Mouse (Mus musculus): Measurements from ENCODE around the gene Mapre3. TPM values are rescaled to one million over a fixed set of nuclear protein-coding genes. Genes with fewer than 3 reads are reported as not detected.

The Mapre3 gene
- polyA plus RNA-seq, 1 experiment from 2014 or later = 116 TPM

- H3K27me3 ChIP-seq = no peaks in the 10 kb centered on the region
- WGBS = 77% methylated on average over 6 of the region's 6 CpGs
- no peak overlapping the region for H3K4me2 ChIP-seq
- ATAC-seq (ENCODE audit: low read depth) = no peak
- peaks cover 11% of the 10 kb centered on the region for H3K4me1 ChIP-seq (replicated peaks)
- H3K4me3 ChIP-seq = no peak overlapping the region
- H3K36me3 ChIP-seq = no peaks in the 10 kb centered on the region
- no peak overlapping the region for H3K27ac ChIP-seq (replicated peaks)
- no peaks in the 10 kb centered on the region for H3K9me3 ChIP-seq
- no peak overlapping the region for H3K9ac ChIP-seq
Observed at GRCm38 (mm10) chr5:30825821-30826220, 11.4 kb downstream of the Mapre3 start.

- Histone ChIP-seq H3K27me3 (no peaks in the 10 kb centered on the region), H3K36me3 (peaks cover 24% of the 10 kb centered on the region), H3K27ac (replicated peaks) (no peak overlapping the region), H3K9ac (no peak overlapping the region), H3K9me3 (0 out of 2 replicates have a peak, but pooled peaks cover 4% of the 10 kb centered on the region), H3K4me3 (no peak overlapping the region), H3K4me1 (replicated peaks) (no peaks in the 10 kb centered on the region), H3K4me2 (no peak overlapping the region)
- ATAC-seq (ENCODE audit: low read depth) = no peak
- WGBS = 90% methylated on average over 3 of the region's 3 CpGs
Observed at GRCm38 (mm10) chr5:30833416-30833815, 19.0 kb downstream of the Mapre3 start.

GRCm38 (mm10) chr5:30839731-30840130 is 25.3 kb downstream of the Mapre3 start:
- WGBS = 87% methylated on average over 2 of the region's 2 CpGs
- ATAC-seq (ENCODE audit: low read depth) = no peak
- peaks cover 24% of the 10 kb centered on the region for H3K36me3 ChIP-seq
- 0 out of 2 replicates have a peak, but pooled peaks cover 4% of the 10 kb centered on the region for H3K9me3 ChIP-seq
- no peak overlapping the region for H3K27ac ChIP-seq (replicated peaks)
- H3K4me3 ChIP-seq = no peak overlapping the region
- H3K4me2 ChIP-seq = no peak overlapping the region
- no peaks in the 10 kb centered on the region for H3K4me1 ChIP-seq (replicated peaks)
- H3K9ac ChIP-seq = no peak overlapping the region
- no peaks in the 10 kb centered on the region for H3K27me3 ChIP-seq

- Histone ChIP-seq H3K36me3 (peaks cover 12% of the 10 kb centered on the region), H3K9ac (no peak overlapping the region)
- 55% methylated on average over 3 of the region's 3 CpGs for WGBS
Observed at GRCm38 (mm10) chr5:30841896-30842295, 27.5 kb downstream of the Mapre3 start.

GRCm38 (mm10) chr5:30849891-30850555 is 35.6 kb downstream of the Mapre3 start:
- Histone ChIP-seq H3K27ac (replicated peaks) (no peak overlapping the region), H3K4me3 (no peak overlapping the region), H3K36me3 (no peaks in the 10 kb centered on the region), H3K9me3 (no peaks in the 10 kb centered on the region), H3K27me3 (no peaks in the 10 kb centered on the region), H3K9ac (no peak overlapping the region), H3K4me2 (no peak overlapping the region), H3K4me1 (replicated peaks) (peaks cover 9% of the 10 kb centered on the region)
- ATAC-seq (ENCODE audit: low read depth) = no peak
- WGBS = 57% methylated on average over 6 of the region's 6 CpGs

More at GRCm38 (mm10) chr5:30841896-30842295, 27.5 kb downstream of the Mapre3 start:
- ATAC-seq (ENCODE audit: low read depth) = no peak
- no peak overlapping the region for H3K4me2 ChIP-seq
- H3K4me3 ChIP-seq = no peak overlapping the region
- H3K4me1 ChIP-seq (replicated peaks) = no peaks in the 10 kb centered on the region
- no peaks in the 10 kb centered on the region for H3K27me3 ChIP-seq
- H3K27ac ChIP-seq (replicated peaks) = no peak overlapping the region
- 0 out of 2 replicates have a peak, but pooled peaks cover 3% of the 10 kb centered on the region for H3K9me3 ChIP-seq

GRCm38 (mm10) chr5:30850556-30850925 is 36.1 kb downstream of the Mapre3 start:
- Histone ChIP-seq H3K4me1 (replicated peaks) (peaks cover 9% of the 10 kb centered on the region), H3K4me2 (no peak overlapping the region), H3K9ac (no peak overlapping the region), H3K4me3 (no peak overlapping the region), H3K36me3 (no peaks in the 10 kb centered on the region), H3K27me3 (no peaks in the 10 kb centered on the region), H3K9me3 (no peaks in the 10 kb centered on the region), H3K27ac (replicated peaks) (no peak overlapping the region)
- WGBS = 59% methylated on average over 2 of the region's 2 CpGs
- ATAC-seq (ENCODE audit: low read depth) = no peak

- no peaks in the 10 kb centered on the region for H3K27me3 ChIP-seq
- ATAC-seq (ENCODE audit: low read depth) = no peak
- no peaks in the 10 kb centered on the region for H3K36me3 ChIP-seq
- H3K9me3 ChIP-seq = no peaks in the 10 kb centered on the region
- H3K4me3 ChIP-seq = no peak overlapping the region
- H3K27ac ChIP-seq (replicated peaks) = no peak overlapping the region
- H3K9ac ChIP-seq = no peak overlapping the region
- peaks cover 9% of the 10 kb centered on the region for H3K4me1 ChIP-seq (replicated peaks)
- H3K4me2 ChIP-seq = no peak overlapping the region
- WGBS = 89% methylated on average over 4 of the region's 4 CpGs
Observed at GRCm38 (mm10) chr5:30853522-30853921, 39.1 kb downstream of the Mapre3 start.

- H3K4me3 ChIP-seq = no peak overlapping the region
- H3K27me3 ChIP-seq = no peaks in the 10 kb centered on the region
- no peak overlapping the region for H3K27ac ChIP-seq (replicated peaks)
- H3K36me3 ChIP-seq = no peaks in the 10 kb centered on the region
- peaks cover 5% of the 10 kb centered on the region; the same call in 1 of the 2 replicates for H3K4me1 ChIP-seq (replicated peaks)
- 54% methylated on average over 3 of the region's 3 CpGs for WGBS
- ATAC-seq (ENCODE audit: low read depth) = no peak
- H3K9me3 ChIP-seq = no peaks in the 10 kb centered on the region
- no peak overlapping the region for H3K4me2 ChIP-seq
- H3K9ac ChIP-seq = no peak overlapping the region
Observed at GRCm38 (mm10) chr5:30855674-30856073, 41.2 kb downstream of the Mapre3 start.

- H3K9ac ChIP-seq = no peak overlapping the region
- H3K27ac ChIP-seq (replicated peaks) = no peak overlapping the region
- ATAC-seq (ENCODE audit: low read depth) = no peak
- H3K4me3 ChIP-seq = no peak overlapping the region
- no peaks in the 10 kb centered on the region for H3K36me3 ChIP-seq
- no peak overlapping the region for H3K4me2 ChIP-seq
- H3K27me3 ChIP-seq = no peaks in the 10 kb centered on the region
- no peaks in the 10 kb centered on the region for H3K9me3 ChIP-seq
- WGBS = 89% methylated on average over 2 of the region's 2 CpGs
- H3K4me1 ChIP-seq (replicated peaks) = peaks cover 3% of the 10 kb centered on the region; the same call in 1 of the 2 replicates
Observed at GRCm38 (mm10) chr5:30856124-30856523, 41.7 kb downstream of the Mapre3 start.

- Histone ChIP-seq H3K36me3 (peaks cover 55% of the 10 kb centered on the region), H3K27ac (replicated peaks) (no peak overlapping the region), H3K4me3 (no peak overlapping the region), H3K27me3 (no peaks in the 10 kb centered on the region), H3K9ac (no peak overlapping the region), H3K9me3 (no peaks in the 10 kb centered on the region), H3K4me2 (no peak overlapping the region), H3K4me1 (replicated peaks) (0 out of 2 replicates have a peak, but pooled peaks cover under 1% of the 10 kb centered on the region)
- WGBS = 34% methylated on average over 4 of the region's 4 CpGs
- no peak for ATAC-seq (ENCODE audit: low read depth)
Observed at GRCm38 (mm10) chr5:30863852-30864251, 49.4 kb downstream of the Mapre3 start.

- H3K4me2 ChIP-seq = no peak overlapping the region
- 0 out of 2 replicates have a peak, but pooled peaks cover 4% of the 10 kb centered on the region for H3K4me1 ChIP-seq (replicated peaks)
- no peak overlapping the region for H3K4me3 ChIP-seq
- 49% methylated on average over 15 of the region's 15 CpGs for WGBS
- no peak overlapping the region for H3K27ac ChIP-seq (replicated peaks)
- no peaks in the 10 kb centered on the region for H3K9me3 ChIP-seq
- peaks cover 55% of the 10 kb centered on the region for H3K36me3 ChIP-seq
- ATAC-seq (ENCODE audit: low read depth) = no peak
- H3K27me3 ChIP-seq = no peaks in the 10 kb centered on the region
- H3K9ac ChIP-seq = no peak overlapping the region
Observed at GRCm38 (mm10) chr5:30864322-30864721, 49.9 kb downstream of the Mapre3 start.

- whole genome bisulfite sequencing = 90% methylated on average over 3 of the region's 3 CpGs
- no peaks in the 10 kb centered on the region for H3K27me3 ChIP-seq
- no peak for ATAC-seq (ENCODE audit: low read depth)
- no peaks in the 10 kb centered on the region for H3K9me3 ChIP-seq
- H3K27ac ChIP-seq (replicated peaks) = no peak overlapping the region
- peaks cover 64% of the 10 kb centered on the region for H3K36me3 ChIP-seq
- H3K4me2 ChIP-seq = no peak overlapping the region
- H3K4me1 ChIP-seq (replicated peaks) = peaks cover 23% of the 10 kb centered on the region
- no peak overlapping the region for H3K9ac ChIP-seq
- no peak overlapping the region for H3K4me3 ChIP-seq
Observed at GRCm38 (mm10) chr5:30866871-30867270, 52.4 kb downstream of the Mapre3 start.

GRCm38 (mm10) chr5:30867712-30868111 is 53.3 kb downstream of the Mapre3 start, which contains the start of gene Tmem214:
Gene Tmem214 (plus strand): TSS chr5:30868012.
- Histone ChIP-seq H3K36me3 (peaks cover 67% of the 10 kb centered on the region), H3K4me3 (0 out of 2 replicates have a peak within 1 kb of the TSS, but pooled peaks have one; percentile 84)
- 97% methylated on average over 3 of the region's 3 CpGs for WGBS

More at GRCm38 (mm10) chr5:30867712-30868111, 53.3 kb downstream of the Mapre3 start, which contains the start of gene Tmem214:
- Histone ChIP-seq H3K4me1 (replicated peaks) (peaks cover 23% of the 10 kb centered on the region), H3K27me3 (no peaks in the 10 kb centered on the region), H3K9ac (no peak within 1 kb of the TSS), H3K9me3 (no peaks in the 10 kb centered on the region), H3K27ac (replicated peaks) (no peak within 1 kb of the TSS), H3K4me2 (no peak within 1 kb of the TSS)
- ATAC-seq (ENCODE audit: low read depth) = no peak

Data from neural tube, embryonic 13.5 days (tissue).